Mouse (Mus musculus) embryonic facial prominence, embryonic 11.5 days (tissue): ENCODE data around the gene Zfyve27. TPM values are rescaled to one million over a fixed set of nuclear protein-coding genes. Genes with fewer than 3 reads are reported as not detected.

ENCODE experiments used
- ATAC-seq: fragments of 200-750 bp; cut with Nextera tagmentation; replicated peaks from 2 replicates; pipeline ENCODE4 v1.8.0; 2017; ENCODE audit warnings: low read depth; ENCODE audit not compliant: insufficient number of reproducible peaks, low FRiP score, low TSS enrichment
- DNase-seq: peaks from one replicate; pipeline ENCODE4 v3.0.0-alpha.2; 2015; ENCODE audit warnings: low spot score
- H3K27ac ChIP-seq: fragments of 300-500 bp; sonication (generic); replicated peaks from 2 replicates; pipeline ENCODE4 v1.5.1; 2014; ENCODE audit warnings: mild to moderate bottlenecking, low read depth, low read length, control low read depth
- H3K27me3 ChIP-seq: fragments of 300-500 bp; sonication (generic); 2 replicates; pipeline ENCODE4 v1.6.1; 2014; ENCODE audit warnings: mild to moderate bottlenecking, low read length, moderate library complexity, mixed read lengths; ENCODE audit not compliant: control insufficient read depth, insufficient read depth
- H3K36me3 ChIP-seq: fragments of 300-500 bp; sonication (generic); replicated peaks from 2 replicates; pipeline ENCODE4 v1.6.1; 2014; ENCODE audit warnings: low read depth, mild to moderate bottlenecking, low read length, moderate library complexity, mixed read lengths; ENCODE audit not compliant: control insufficient read depth, insufficient read depth
- H3K4me1 ChIP-seq: fragments of 300-500 bp; sonication (generic); 2 replicates; pipeline ENCODE4 v1.6.1; 2014; ENCODE audit warnings: low read length, mixed read lengths; ENCODE audit not compliant: control insufficient read depth, insufficient read depth
- H3K4me2 ChIP-seq: fragments of 300-500 bp; sonication (generic); 2 replicates; pipeline ENCODE4 v1.6.1; 2014; ENCODE audit warnings: low read depth, mild to moderate bottlenecking, control low read depth, low read length, moderate library complexity
- H3K4me3 ChIP-seq: fragments of 300-500 bp; sonication (generic); 2 replicates; pipeline ENCODE4 v1.5.1; 2014; ENCODE audit warnings: low read depth, low read length, control low read depth
- H3K9ac ChIP-seq: fragments of 300-500 bp; sonication (generic); replicated peaks from 2 replicates; pipeline ENCODE4 v1.6.1; 2014; ENCODE audit warnings: mild to moderate bottlenecking, control low read depth, low read length
- H3K9me3 ChIP-seq: fragments of 300-500 bp; sonication (generic); replicated peaks from 2 replicates; pipeline ENCODE4 v1.6.1; 2016; ENCODE audit warnings: mild to moderate bottlenecking, low read length, inconsistent platforms, mixed read lengths; ENCODE audit not compliant: control insufficient read depth
- WGBS: fragments of 180-500 bp; shearing (Covaris S2); extraction: QIAGEN DNeasy Blood & Tissue Kit; methylation state at CpG from one replicate; pipeline ENCODE4 v1.1.7; 2014; 5-methylcytosine and 5-hydroxymethylcytosine counted together
- polyA plus RNA-seq: library from polyadenylated mRNA; unstranded; fragments of >200 nt; fragmentation: Nextera tagmentation; extraction: Ambion mirVana; gene quantifications from 2 replicates; pipeline ENCODE4 v1.2.1, GENCODE M21; 2014

Gene Zfyve27
- polyA plus RNA-seq, 1 experiment from 2014 or later = 10.2 TPM

GRCm38 (mm10) chr19:42144541-42145167, 19.1 kb upstream of the Zfyve27 start:
- ATAC-seq = no peak
- Histone ChIP-seq H3K9ac (no peak overlapping the region), H3K4me3 (no peak overlapping the region), H3K27me3 (no peaks in the 10 kb centered on the region), H3K27ac (no peak overlapping the region), H3K9me3 (no peaks in the 10 kb centered on the region), H3K4me2 (no peak overlapping the region), H3K4me1 (no peaks in the 10 kb centered on the region), H3K36me3 (no peaks in the 10 kb centered on the region)
- WGBS = 31% methylated on average over 8 of the region's 8 CpGs
- DNase-seq = peak; percentile 90

DNA sequence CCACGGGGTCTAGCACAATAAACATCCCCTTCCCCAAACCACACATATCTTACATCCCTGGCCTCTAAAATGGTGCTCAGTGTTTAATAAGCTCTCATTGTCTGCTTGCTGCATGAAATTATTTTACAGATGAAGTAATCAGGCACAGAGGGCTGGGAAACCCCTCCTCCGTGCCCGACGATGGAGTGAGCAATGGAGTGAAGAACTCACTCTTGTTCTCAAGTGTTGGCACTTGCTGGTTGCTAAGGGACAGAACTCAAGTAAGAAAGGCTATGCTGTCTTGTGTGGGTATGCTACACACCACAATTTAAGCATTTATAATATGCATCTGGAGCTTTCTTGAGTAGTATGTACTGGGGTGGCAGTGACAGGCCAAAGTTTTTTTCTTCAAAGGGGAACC, 18.5 kb upstream of the Zfyve27 start:
- Histone ChIP-seq H3K27ac (no peak overlapping the region), H3K4me2 (no peak overlapping the region), H3K4me1 (no peaks in the 10 kb centered on the region), H3K9ac (no peak overlapping the region), H3K36me3 (no peaks in the 10 kb centered on the region), H3K9me3 (no peaks in the 10 kb centered on the region), H3K27me3 (no peaks in the 10 kb centered on the region), H3K4me3 (no peak overlapping the region)
- WGBS = 68% methylated on average over 4 of the region's 4 CpGs
- DNase-seq = no peak
- ATAC-seq = no peak

GRCm38 (mm10) chr19:42145731-42146130, 18.0 kb upstream of the Zfyve27 start:
- WGBS = 94% methylated on average over 2 of the region's 2 CpGs
- no peaks in the 10 kb centered on the region for H3K4me1 ChIP-seq

DNA sequence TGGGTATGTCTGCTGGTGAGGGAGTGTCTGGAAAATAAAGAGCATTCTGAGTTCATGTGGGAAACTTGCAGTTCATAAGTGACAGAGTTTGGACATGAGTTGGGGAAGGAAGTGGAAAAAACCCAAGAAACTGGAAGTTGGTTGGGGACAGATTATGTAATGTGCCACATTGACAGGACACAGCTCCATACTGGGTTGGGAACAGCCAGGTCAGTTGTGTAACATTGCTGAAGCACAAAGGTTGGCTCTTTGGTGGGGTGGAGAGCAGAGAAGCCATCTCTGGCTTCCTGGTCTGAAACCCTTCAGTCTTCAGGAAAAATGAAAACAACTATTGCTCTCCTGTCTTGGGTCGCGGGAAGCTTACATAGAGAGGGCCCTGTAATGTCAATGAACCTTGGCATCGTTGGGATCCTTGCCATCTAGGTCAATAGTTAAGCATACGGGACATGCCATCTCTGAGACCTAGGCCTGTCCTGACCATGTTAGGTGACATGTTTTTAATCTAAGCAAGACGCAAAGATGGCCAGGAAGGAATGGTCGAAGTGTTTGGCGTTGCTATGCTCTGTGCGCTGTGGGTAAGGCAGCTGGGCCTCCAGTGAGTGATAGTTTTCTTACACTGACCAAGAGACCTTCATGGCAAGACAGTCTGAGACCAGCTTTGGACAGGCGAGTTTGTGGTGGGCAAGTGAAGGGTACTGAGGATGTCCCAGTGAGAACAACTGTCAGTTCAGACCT, 17.3 kb upstream of the Zfyve27 start:
- no peaks in the 10 kb centered on the region for H3K27me3 ChIP-seq
- no peaks in the 10 kb centered on the region for H3K9me3 ChIP-seq
- ATAC-seq (no peak), DNase-seq (no peak)
- 88% methylated on average over 9 of the region's 9 CpGs for WGBS
- H3K27ac ChIP-seq = peak overlapping the region; percentile 6; the same call in 1 of the 2 replicates
- H3K9ac ChIP-seq = peak overlapping the region; percentile 77
- H3K4me3 ChIP-seq = no peak overlapping the region
- no peak overlapping the region for H3K4me2 ChIP-seq
- no peaks in the 10 kb centered on the region for H3K4me1 ChIP-seq
- no peaks in the 10 kb centered on the region for H3K36me3 ChIP-seq

More at GRCm38 (mm10) chr19:42145731-42146130, 18.0 kb upstream of the Zfyve27 start:
- H3K27ac ChIP-seq = no peak overlapping the region
- ATAC-seq = no peak
- H3K4me2 ChIP-seq = no peak overlapping the region
- no peak overlapping the region for H3K9ac ChIP-seq
- H3K9me3 ChIP-seq = no peaks in the 10 kb centered on the region
- H3K36me3 ChIP-seq = no peaks in the 10 kb centered on the region
- no peak overlapping the region for H3K4me3 ChIP-seq
- no peaks in the 10 kb centered on the region for H3K27me3 ChIP-seq
- no peak for DNase-seq

DNA sequence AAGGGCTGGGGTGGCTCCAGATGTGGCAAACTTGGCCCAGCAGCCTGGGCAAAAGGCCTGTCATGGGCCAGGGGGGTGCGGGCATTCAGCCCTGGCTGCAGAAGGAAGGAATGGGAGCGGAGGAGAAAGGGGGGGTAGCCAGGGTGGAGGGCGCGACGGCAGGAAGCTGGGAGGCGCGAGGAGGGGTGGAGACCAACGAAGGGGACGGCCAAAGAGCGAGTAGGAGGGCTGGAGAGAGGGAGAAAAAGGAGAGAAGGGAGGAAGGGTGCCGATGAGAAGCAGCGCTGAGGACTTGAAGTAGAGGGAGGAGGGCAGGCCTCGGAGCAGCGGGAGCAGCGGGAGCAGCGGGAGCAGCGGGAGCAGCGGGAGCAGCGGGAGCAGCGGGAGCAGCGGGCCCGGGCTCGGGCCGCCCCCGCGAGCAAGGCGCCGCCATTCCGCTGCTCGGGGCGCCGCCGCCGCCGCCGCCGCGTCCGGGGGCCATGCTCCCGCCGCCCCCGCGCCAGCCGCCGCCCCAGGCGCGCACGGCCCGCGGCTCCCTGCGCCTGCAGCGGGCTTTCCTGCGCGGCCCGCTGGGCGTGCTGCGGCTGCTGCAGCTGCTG, 16.5 kb upstream of the Zfyve27 start, which contains the start of gene Marveld1:
Marveld1 (plus strand) TSS at position 231 of the 599 bp plus-strand sequence.
- Histone ChIP-seq H3K4me2 (peak within 1 kb of the TSS; percentile 74), H3K27me3 (no peaks in the 10 kb centered on the region), H3K4me1 (no peaks in the 10 kb centered on the region), H3K36me3 (no peaks in the 10 kb centered on the region), H3K4me3 (peak within 1 kb of the TSS; percentile 64), H3K9ac (peak within 1 kb of the TSS; percentile 77), H3K27ac (peak within 1 kb of the TSS; percentile 52), H3K9me3 (no peaks in the 10 kb centered on the region)
- ATAC-seq = 0 out of 2 replicates have a peak, but pooled peaks have one; percentile 8
- DNase-seq = peak; percentile 73
- WGBS = 0% methylated on average over 24 of the region's 57 CpGs

- H3K27ac ChIP-seq = peak overlapping the region; percentile 52
- H3K4me2 ChIP-seq = peak overlapping the region; percentile 74
- H3K9ac ChIP-seq = peak overlapping the region; percentile 77
- no peaks in the 10 kb centered on the region for H3K36me3 ChIP-seq
- under 1% methylated on average over 63 of the region's 63 CpGs for WGBS
- ATAC-seq = 0 out of 2 replicates have a peak, but pooled peaks have one; percentile 14
- H3K4me1 ChIP-seq = no peaks in the 10 kb centered on the region
- DNase-seq = peak; percentile 72
- H3K27me3 ChIP-seq = no peaks in the 10 kb centered on the region; the same call in 1 of the 2 replicates
- H3K9me3 ChIP-seq = no peaks in the 10 kb centered on the region
- peak overlapping the region; percentile 64 for H3K4me3 ChIP-seq
These were observed 15.8 kb upstream of the Zfyve27 start for GRCm38 (mm10) chr19:42147769-42148568.

- ATAC-seq (0 out of 2 replicates have a peak, but pooled peaks have one; percentile 11), DNase-seq (no peak)
- Histone ChIP-seq H3K4me2 (peak overlapping the region; percentile 74), H3K36me3 (no peaks in the 10 kb centered on the region), H3K4me3 (peak overlapping the region; percentile 64), H3K27ac (no peak overlapping the region), H3K9ac (peak overlapping the region; percentile 77), H3K9me3 (no peaks in the 10 kb centered on the region), H3K4me1 (no peaks in the 10 kb centered on the region), H3K27me3 (no peaks in the 10 kb centered on the region; the same call in 1 of the 2 replicates)
- 13% methylated on average over 7 of the region's 7 CpGs for WGBS
These were observed 15.2 kb upstream of the Zfyve27 start for GRCm38 (mm10) chr19:42148569-42148860.
